Mouse (Mus musculus) limb, embryonic 13.5 days (tissue): Measurements from ENCODE around the gene Sigmar1. TPM values are rescaled to one million over a fixed set of nuclear protein-coding genes. Genes with fewer than 3 reads are reported as not detected.
"Not testable (repeated sequence)": the region's sequence is repeated elsewhere in the genome, so short reads cannot be mapped to it uniquely, and the experiment has no call there.

Experiments used
- ATAC-seq: fragments of 200-750 bp; cut with Nextera tagmentation; 2 replicates; pipeline ENCODE4 v1.8.0; 2017; ENCODE audit warnings: low read depth, moderate number of reproducible peaks, moderate TSS enrichment; ENCODE audit not compliant: low FRiP score
- H3K27ac ChIP-seq: fragments of 300-500 bp; sonication (generic); 2 replicates; pipeline ENCODE4 v1.5.1; 2015; ENCODE audit warnings: inconsistent platforms, mild to moderate bottlenecking, moderate library complexity
- H3K27me3 ChIP-seq: fragments of 300-500 bp; sonication (generic); 2 replicates; pipeline ENCODE4 v1.6.1; 2015; ENCODE audit warnings: mild to moderate bottlenecking, inconsistent platforms
- H3K36me3 ChIP-seq: fragments of 300-500 bp; sonication (generic); 2 replicates; pipeline ENCODE4 v1.6.1; 2015; ENCODE audit warnings: inconsistent platforms, mild to moderate bottlenecking, moderate library complexity
- H3K4me1 ChIP-seq: fragments of 300-500 bp; sonication (generic); 2 replicates; pipeline ENCODE4 v1.6.1; 2015; ENCODE audit warnings: inconsistent platforms
- H3K4me2 ChIP-seq: fragments of 300-500 bp; sonication (generic); replicated peaks from 2 replicates; pipeline ENCODE4 v1.6.1; 2015; ENCODE audit warnings: inconsistent platforms, mild to moderate bottlenecking, moderate library complexity
- H3K4me3 ChIP-seq: fragments of 300-500 bp; sonication (generic); 2 replicates; pipeline ENCODE4 v1.5.1; 2015; ENCODE audit warnings: moderate library complexity, mild to moderate bottlenecking, inconsistent platforms
- H3K9ac ChIP-seq: fragments of 300-500 bp; sonication (generic); 2 replicates; pipeline ENCODE4 v1.6.1; 2015; ENCODE audit warnings: mild to moderate bottlenecking, inconsistent platforms
- H3K9me3 ChIP-seq: fragments of 300-500 bp; sonication (generic); 2 replicates; pipeline ENCODE4 v1.6.1; 2016; ENCODE audit warnings: inconsistent platforms
- WGBS: fragments of 180-500 bp; shearing (Covaris S2); methylation state at CpG from one replicate; pipeline ENCODE4 v1.1.7; 2015; 5-methylcytosine and 5-hydroxymethylcytosine counted together
- polyA plus RNA-seq: library from polyadenylated mRNA; unstranded; fragments of >200 nt; fragmentation: Nextera tagmentation; extraction: Ambion mirVana; gene quantifications from 2 replicates; pipeline ENCODE4 v1.2.1, GENCODE M21; 2015

The Sigmar1 gene
- polyA plus RNA-seq, 1 experiment from 2014 or later = 84.6 TPM

GRCm38 (mm10) chr4:41762688-41763114 lies 6.7 kb upstream of the Sigmar1 start:
- WGBS = 6% methylated on average over 8 of the region's 8 CpGs
- H3K4me2 ChIP-seq = peak overlapping the region; percentile 94
- H3K9me3 ChIP-seq, H3K27me3 ChIP-seq: not testable (repeated sequence)
- peak overlapping the region; percentile 63 for H3K4me3 ChIP-seq
- peak overlapping the region; percentile 99 for H3K27ac ChIP-seq
- peaks cover 42% of the 10 kb centered on the region for H3K4me1 ChIP-seq
- H3K9ac ChIP-seq = peak overlapping the region; percentile 72
- H3K36me3 ChIP-seq = peaks cover 32% of the 10 kb centered on the region
- ATAC-seq = peak; percentile 78

DNA sequence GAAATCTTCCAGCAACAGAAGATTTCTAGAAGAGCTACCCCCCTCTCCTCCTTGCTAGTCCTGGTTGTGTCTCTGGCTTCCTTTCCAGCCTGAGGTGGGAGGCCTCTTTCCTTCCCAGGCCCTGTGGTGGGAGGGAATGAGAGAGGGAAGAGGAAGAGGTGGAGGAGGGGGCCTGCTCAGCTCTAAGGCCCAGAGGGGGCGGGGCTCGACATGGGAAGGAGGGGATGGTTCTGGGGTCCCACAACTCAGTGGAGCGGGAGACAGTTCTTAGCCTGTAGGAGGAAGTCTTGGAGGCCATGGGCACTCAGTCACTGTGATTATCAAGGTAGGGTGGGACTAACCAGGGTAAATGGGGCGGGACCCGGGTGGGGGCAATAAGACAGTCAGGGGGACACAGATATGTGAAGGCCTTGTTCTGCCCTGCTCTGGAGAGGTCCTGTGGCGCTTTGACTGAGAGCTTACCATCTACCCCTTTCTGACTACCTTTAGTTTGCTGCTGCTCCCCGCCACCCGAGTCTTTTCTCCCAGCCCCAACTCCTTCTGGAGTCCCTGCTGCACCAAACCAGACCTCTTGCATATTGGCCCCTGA lies 6.2 kb upstream of the Sigmar1 start:
- peaks cover 30% of the 10 kb centered on the region for H3K36me3 ChIP-seq
- H3K27me3 ChIP-seq = no peaks in the 10 kb centered on the region
- ATAC-seq = peak; percentile 85
- H3K4me3 ChIP-seq = peak overlapping the region; percentile 63
- H3K9ac ChIP-seq = peak overlapping the region; percentile 72
- H3K4me1 ChIP-seq = peaks cover 42% of the 10 kb centered on the region
- 12% methylated on average over 8 of the region's 8 CpGs for WGBS
- H3K9me3 ChIP-seq = no peaks in the 10 kb centered on the region
- H3K27ac ChIP-seq = peak overlapping the region; percentile 99
- H3K4me2 ChIP-seq = peak overlapping the region; percentile 94

GRCm38 (mm10) chr4:41761680-41762079 lies 5.7 kb upstream of the Sigmar1 start:
- Histone ChIP-seq H3K4me2 (peak overlapping the region; percentile 94), H3K4me3 (peak overlapping the region; percentile 63), H3K9me3 (no peaks in the 10 kb centered on the region), H3K27ac (peak overlapping the region; percentile 99), H3K27me3 (no peaks in the 10 kb centered on the region), H3K4me1 (peaks cover 43% of the 10 kb centered on the region), H3K36me3 (peaks cover 28% of the 10 kb centered on the region), H3K9ac (peak overlapping the region; percentile 72)
- no peak for ATAC-seq

DNA sequence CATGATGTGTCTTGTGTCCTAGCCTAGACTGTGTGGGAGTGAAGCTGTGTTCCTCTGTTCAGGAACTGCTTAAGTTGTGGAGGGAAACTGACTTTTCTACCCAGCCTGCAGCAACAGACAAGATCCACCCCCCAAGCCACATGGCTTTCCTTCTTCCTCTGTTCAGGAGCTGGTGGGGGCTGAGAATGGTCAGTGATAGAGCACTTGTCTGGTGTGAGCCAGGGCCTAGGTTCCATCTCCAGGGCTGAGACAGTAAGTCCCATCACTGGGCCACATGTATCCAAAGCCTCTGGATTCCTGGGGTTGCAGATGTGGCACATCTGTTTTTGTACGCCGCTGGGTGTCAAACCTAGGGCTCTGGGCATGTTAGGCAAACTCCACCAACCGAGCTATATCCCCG lies 5.0 kb upstream of the Sigmar1 start:
- WGBS = 35% methylated on average over 4 of the region's 4 CpGs
- Histone ChIP-seq H3K27me3 (no peaks in the 10 kb centered on the region), H3K9me3 (no peaks in the 10 kb centered on the region), H3K4me1 (peaks cover 49% of the 10 kb centered on the region), H3K4me2 (peak overlapping the region; percentile 94), H3K4me3 (peak overlapping the region; percentile 63), H3K36me3 (peaks cover 23% of the 10 kb centered on the region), H3K27ac (peak overlapping the region; percentile 99), H3K9ac (peak overlapping the region; percentile 72)
- no peak for ATAC-seq

DNA sequence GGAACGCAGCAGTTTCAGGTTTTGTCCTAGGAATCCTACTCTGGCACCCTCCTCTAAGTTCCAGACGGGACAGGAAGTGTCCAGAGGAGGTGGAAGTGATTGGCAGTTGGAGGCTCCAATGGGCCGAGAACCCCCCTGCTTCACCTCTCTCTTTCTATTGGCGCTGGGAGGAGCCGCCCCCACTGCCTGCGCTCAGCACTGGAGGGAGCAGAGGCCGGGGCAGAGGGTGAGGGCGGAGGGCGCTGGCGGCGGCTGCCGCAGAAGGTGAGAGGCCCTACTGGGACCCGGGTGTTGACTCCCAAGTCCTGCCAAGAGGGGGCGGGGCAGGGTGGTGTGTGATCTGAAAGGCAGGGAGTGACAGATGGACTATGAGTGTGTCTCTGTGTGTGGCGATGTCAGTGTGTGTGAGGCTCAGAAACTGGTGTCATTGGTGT lies 4.3 kb upstream of the Sigmar1 start:
- H3K4me1 ChIP-seq = peaks cover 49% of the 10 kb centered on the region

GRCm38 (mm10) chr4:41759656-41760287 lies 3.8 kb upstream of the Sigmar1 start:
- H3K27ac ChIP-seq = peak overlapping the region; percentile 99
- H3K9ac ChIP-seq = peak overlapping the region; percentile 72
- H3K4me2 ChIP-seq = peak overlapping the region; percentile 94
- no peak for ATAC-seq
- H3K4me1 ChIP-seq = peaks cover 52% of the 10 kb centered on the region
- H3K9me3 ChIP-seq = no peaks in the 10 kb centered on the region
- 40% methylated on average over 6 of the region's 6 CpGs for WGBS
- no peaks in the 10 kb centered on the region for H3K27me3 ChIP-seq
- peaks cover 18% of the 10 kb centered on the region for H3K36me3 ChIP-seq
- peak overlapping the region; percentile 63 for H3K4me3 ChIP-seq

More for the DNA sequence above, 4.3 kb upstream of the Sigmar1 start:
- Histone ChIP-seq H3K36me3 (peaks cover 18% of the 10 kb centered on the region), H3K9ac (peak overlapping the region; percentile 72), H3K9me3 (no peaks in the 10 kb centered on the region), H3K27me3 (no peaks in the 10 kb centered on the region), H3K27ac (peak overlapping the region; percentile 99), H3K4me3 (peak overlapping the region; percentile 63), H3K4me2 (peak overlapping the region; percentile 94)
- ATAC-seq = peak; percentile 88
- WGBS = 0% methylated on average over 15 of the region's 15 CpGs

- Histone ChIP-seq H3K9ac (no peak overlapping the region), H3K4me1 (peaks cover 56% of the 10 kb centered on the region), H3K36me3 (peaks cover 18% of the 10 kb centered on the region), H3K4me2 (no peak overlapping the region), H3K9me3 (no peaks in the 10 kb centered on the region), H3K27ac (peak overlapping the region; percentile 99; the same call in 1 of the 2 replicates), H3K4me3 (no peak overlapping the region), H3K27me3 (no peaks in the 10 kb centered on the region)
- no peak for ATAC-seq
- WGBS = 85% methylated on average over 9 of the region's 9 CpGs
These were observed 3.2 kb upstream of the Sigmar1 start for GRCm38 (mm10) chr4:41759206-41759605.

GRCm38 (mm10) chr4:41758701-41759100 lies 2.7 kb upstream of the Sigmar1 start:
- Histone ChIP-seq H3K4me1 (peaks cover 53% of the 10 kb centered on the region), H3K36me3 (peaks cover 18% of the 10 kb centered on the region), H3K27ac (no peak overlapping the region), H3K27me3 (no peaks in the 10 kb centered on the region), H3K4me2 (no peak overlapping the region), H3K9ac (no peak overlapping the region), H3K9me3 (no peaks in the 10 kb centered on the region), H3K4me3 (no peak overlapping the region)
- ATAC-seq = no peak
- 88% methylated on average over 4 of the region's 4 CpGs for WGBS

DNA sequence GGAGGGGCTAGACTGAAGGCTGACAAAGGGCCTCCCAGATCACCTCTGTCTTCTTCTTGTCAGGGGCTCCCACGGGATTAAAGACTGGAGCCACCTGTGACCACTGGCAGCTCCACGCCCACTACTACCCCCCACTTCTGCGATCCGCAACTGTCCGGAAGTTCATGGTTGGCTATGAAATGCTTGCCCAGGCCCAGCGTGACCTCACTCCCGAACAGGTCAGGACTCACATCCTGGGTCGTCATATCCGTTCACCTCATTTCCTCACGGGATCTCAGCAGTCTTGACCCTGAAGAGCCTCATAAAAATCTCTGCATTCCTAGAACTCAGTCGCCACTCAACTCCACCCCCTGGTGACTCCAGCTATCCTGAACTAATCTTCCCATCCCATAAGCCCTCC lies 2.1 kb upstream of the Sigmar1 start:
- ATAC-seq = no peak
- Histone ChIP-seq H3K4me2 (no peak overlapping the region), H3K9me3 (no peaks in the 10 kb centered on the region), H3K4me3 (no peak overlapping the region), H3K27me3 (no peaks in the 10 kb centered on the region), H3K9ac (no peak overlapping the region), H3K4me1 (peaks cover 48% of the 10 kb centered on the region), H3K27ac (no peak overlapping the region), H3K36me3 (peaks cover 18% of the 10 kb centered on the region)
- 68% methylated on average over 11 of the region's 11 CpGs for WGBS

DNA sequence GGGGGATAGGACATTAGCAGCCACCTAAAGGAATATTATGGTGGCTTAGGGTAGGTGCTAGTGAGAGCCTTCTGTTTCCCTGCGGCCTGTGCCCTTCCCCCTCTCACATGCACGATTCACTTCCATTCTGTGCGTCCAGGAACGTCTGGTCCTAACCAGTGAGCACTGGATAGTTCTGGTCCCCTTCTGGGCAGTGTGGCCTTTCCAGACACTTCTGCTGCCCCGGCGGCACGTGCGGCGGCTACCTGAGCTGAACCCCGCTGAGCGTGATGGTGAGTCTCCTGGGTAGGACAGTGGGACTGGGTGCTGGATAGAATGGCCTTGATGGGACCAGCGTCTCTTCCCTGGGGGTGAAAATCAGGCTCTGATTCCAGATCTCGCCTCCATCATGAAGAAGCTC lies 1.4 kb upstream of the Sigmar1 start:
- ATAC-seq = no peak
- Histone ChIP-seq H3K27ac (no peak overlapping the region), H3K9me3 (no peaks in the 10 kb centered on the region), H3K4me3 (no peak overlapping the region), H3K36me3 (peaks cover 18% of the 10 kb centered on the region), H3K4me1 (peaks cover 41% of the 10 kb centered on the region), H3K4me2 (no peak overlapping the region), H3K27me3 (no peaks in the 10 kb centered on the region), H3K9ac (no peak overlapping the region)
- 90% methylated on average over 13 of the region's 13 CpGs for WGBS

- H3K4me2 ChIP-seq = peak overlapping the region; percentile 93
- H3K9ac ChIP-seq = peak overlapping the region; percentile 82
- H3K9me3 ChIP-seq = no peaks in the 10 kb centered on the region
- peaks cover 18% of the 10 kb centered on the region for H3K36me3 ChIP-seq
- 77% methylated on average over 8 of the region's 8 CpGs for WGBS
- peak overlapping the region; percentile 74 for H3K4me3 ChIP-seq
- ATAC-seq = no peak
- H3K27ac ChIP-seq = no peak overlapping the region
- no peaks in the 10 kb centered on the region for H3K27me3 ChIP-seq
- peaks cover 32% of the 10 kb centered on the region for H3K4me1 ChIP-seq
These were observed 483 bp upstream of the Sigmar1 start for GRCm38 (mm10) chr4:41756440-41756839.

DNA sequence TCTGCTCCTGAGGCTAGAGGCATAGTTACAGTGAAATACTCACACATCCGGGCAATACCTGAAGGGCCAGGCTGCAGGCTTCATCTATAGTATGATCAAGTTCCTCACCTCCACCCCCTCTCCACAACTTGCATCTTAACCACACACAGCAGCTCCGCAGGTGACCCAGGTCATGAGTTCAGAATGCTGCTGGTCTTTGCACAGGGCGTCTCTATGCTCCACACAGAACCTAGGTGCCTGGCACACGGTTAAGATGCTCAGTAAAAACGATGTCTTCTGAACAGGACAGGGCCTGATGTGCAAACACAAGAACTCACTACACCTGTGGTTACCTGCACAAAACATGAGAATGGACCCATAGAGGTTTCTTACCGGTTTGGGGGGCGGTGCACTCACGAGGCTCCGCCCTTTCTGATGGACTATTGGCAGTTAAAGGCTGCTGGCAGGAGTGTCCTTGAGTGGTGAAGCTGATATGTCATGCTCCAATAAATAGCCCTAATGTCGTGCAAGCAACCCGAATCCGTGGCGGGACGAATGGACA lies 1.1 kb downstream of the Sigmar1 start, which contains the start of gene Galt:
Galt (plus strand) TSS at position 432 of the 541 bp plus-strand sequence.
- Histone ChIP-seq H3K27me3 (no peaks in the 10 kb centered on the region), H3K4me1 (peaks cover 21% of the 10 kb centered on the region), H3K36me3 (peaks cover 18% of the 10 kb centered on the region), H3K9me3 (no peaks in the 10 kb centered on the region), H3K27ac (peak within 1 kb of the TSS; percentile 87), H3K4me2 (peak within 1 kb of the TSS; percentile 93), H3K9ac (peak within 1 kb of the TSS; percentile 82), H3K4me3 (peak within 1 kb of the TSS; percentile 74)
- WGBS = 11% methylated on average over 14 of the region's 14 CpGs
- peak; percentile 34 for ATAC-seq
